Mouse (Mus musculus) midbrain, embryonic 12.5 days (tissue): Measurements from ENCODE around the gene Slamf9. TPM values are rescaled to one million over a fixed set of nuclear protein-coding genes. Genes with fewer than 3 reads are reported as not detected.

Experiments
- ATAC-seq: fragments of 200-750 bp; cut with Nextera tagmentation; 2 replicates; pipeline ENCODE4 v1.8.0; 2017; ENCODE audit warnings: low read depth, moderate TSS enrichment, moderate library complexity; ENCODE audit not compliant: low FRiP score
- H3K27ac ChIP-seq: fragments of 300-500 bp; sonication (generic); replicated peaks from 2 replicates; pipeline ENCODE4 v1.5.1; 2016; ENCODE audit warnings: mild to moderate bottlenecking
- H3K27me3 ChIP-seq: fragments of 300-500 bp; sonication (generic); 2 replicates; pipeline ENCODE4 v1.6.1; 2016; ENCODE audit warnings: mild to moderate bottlenecking
- H3K36me3 ChIP-seq: fragments of 300-500 bp; sonication (generic); 2 replicates; pipeline ENCODE4 v1.6.1; 2016
- H3K4me1 ChIP-seq: fragments of 300-500 bp; sonication (generic); 2 replicates; pipeline ENCODE4 v1.6.1; 2016
- H3K4me2 ChIP-seq: fragments of 300-500 bp; sonication (generic); replicated peaks from 2 replicates; pipeline ENCODE4 v1.6.1; 2016; ENCODE audit warnings: mild to moderate bottlenecking, moderate library complexity
- H3K4me3 ChIP-seq: fragments of 300-500 bp; sonication (generic); 2 replicates; pipeline ENCODE4 v1.5.1; 2016; ENCODE audit warnings: mild to moderate bottlenecking
- H3K9ac ChIP-seq: fragments of 300-500 bp; sonication (generic); replicated peaks from 2 replicates; pipeline ENCODE4 v1.6.1; 2016; ENCODE audit warnings: mild to moderate bottlenecking, moderate library complexity
- H3K9me3 ChIP-seq: fragments of 300-500 bp; sonication (generic); 2 replicates; pipeline ENCODE4 v1.6.1; 2016; ENCODE audit warnings: mild to moderate bottlenecking
- WGBS: fragments of 180-500 bp; shearing (Covaris S2); methylation state at CpG from one replicate; pipeline ENCODE4 v1.1.7; 2016; 5-methylcytosine and 5-hydroxymethylcytosine counted together
- polyA plus RNA-seq: library from polyadenylated mRNA; unstranded; fragments of >200 nt; fragmentation: Nextera tagmentation; extraction: Ambion mirVana; gene quantifications from 2 replicates; pipeline ENCODE4 v1.2.1, GENCODE M21; 2016

Gene Slamf9
- polyA plus RNA-seq, 1 experiment from 2014 or later, result 0.18 TPM

DNA sequence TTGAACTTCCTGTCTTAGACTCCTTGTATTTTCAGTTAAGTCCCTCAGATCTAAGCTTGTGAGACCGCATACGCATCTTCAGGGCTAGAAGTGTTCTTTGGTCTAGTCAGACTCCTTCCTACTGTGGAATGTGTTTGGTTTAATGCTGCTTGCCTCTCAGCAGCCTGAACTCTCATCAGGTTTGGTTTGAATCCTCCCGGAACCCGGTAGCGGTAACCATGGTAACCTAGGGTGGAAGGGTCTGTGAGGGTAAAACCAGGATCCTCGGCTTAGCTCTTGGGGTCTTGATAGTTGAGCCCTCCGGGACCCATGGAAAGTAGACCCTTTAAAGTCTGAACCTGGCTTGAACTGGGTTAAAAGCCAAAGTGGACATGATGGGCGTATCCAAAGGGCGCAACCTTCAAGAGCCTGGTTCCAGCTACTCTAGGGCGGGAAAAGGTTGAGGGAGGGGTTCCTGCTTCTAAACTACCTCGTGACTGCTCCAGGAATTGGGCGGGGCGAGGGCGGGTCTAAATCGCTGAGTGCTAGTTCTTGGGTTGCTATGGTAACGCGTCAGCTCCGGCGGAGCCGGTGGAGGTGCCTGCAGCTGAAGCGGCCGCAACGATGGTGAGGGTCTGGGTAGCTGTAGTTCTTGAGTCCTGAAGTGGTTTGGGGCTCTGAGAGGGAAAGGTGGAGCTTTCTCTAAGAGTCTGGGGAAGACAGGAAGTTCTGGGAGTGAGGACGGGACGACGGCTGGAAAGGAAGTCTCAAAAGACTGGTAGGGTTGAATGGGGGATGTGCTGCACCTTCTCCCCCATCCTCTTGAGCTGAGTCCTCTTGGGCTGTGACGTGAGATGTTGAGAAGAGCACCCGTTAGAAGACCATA lies 45.6 kb downstream of the Slamf9 start, which contains the start of gene Cfap45:
Gene Cfap45, plus strand, starts transcription at position 226 of the 865 bp plus-strand sequence.
- ATAC-seq, result peak; percentile 90
- 0 out of 2 replicates have a peak within 1 kb of the TSS, but pooled peaks have one; percentile 7 for H3K9ac ChIP-seq
- H3K4me2 ChIP-seq, result peak within 1 kb of the TSS; percentile 60
- H3K27me3 ChIP-seq, result peaks cover 15% of the 10 kb centered on the region
- H3K9me3 ChIP-seq, result no peaks in the 10 kb centered on the region
- H3K36me3 ChIP-seq, result no peaks in the 10 kb centered on the region
- H3K27ac ChIP-seq, result no peak within 1 kb of the TSS; the same call in 1 of the 2 replicates
- 3% methylated on average over 28 of the region's 28 CpGs for WGBS
- peaks cover 16% of the 10 kb centered on the region for H3K4me1 ChIP-seq
- peak within 1 kb of the TSS; percentile 37 for H3K4me3 ChIP-seq

DNA sequence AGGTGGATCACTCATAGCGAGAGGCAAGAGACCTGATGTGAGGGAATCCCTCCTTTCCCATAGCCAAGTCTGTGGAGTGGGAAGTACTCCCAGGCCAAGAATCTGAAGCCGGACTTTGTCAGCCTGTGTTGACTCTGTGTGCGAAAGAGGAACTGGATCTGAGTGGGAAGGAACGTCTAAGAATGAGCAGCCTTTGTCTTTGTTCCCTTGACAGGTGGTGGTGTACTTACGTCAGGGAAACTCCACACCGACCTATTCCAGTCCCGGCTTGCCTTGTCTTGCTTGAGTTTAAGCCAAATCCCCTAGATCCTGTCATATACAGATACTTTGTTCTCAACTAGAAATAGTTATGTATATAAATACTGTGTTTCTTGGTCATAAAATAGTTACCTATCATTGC lies 47.4 kb downstream of the Slamf9 start:
- Histone ChIP-seq H3K4me3 (no peak overlapping the region), H3K9ac (no peak overlapping the region), H3K4me2 (no peak overlapping the region), H3K27ac (no peak overlapping the region), H3K36me3 (no peaks in the 10 kb centered on the region), H3K9me3 (no peaks in the 10 kb centered on the region), H3K4me1 (peaks cover 16% of the 10 kb centered on the region), H3K27me3 (peaks cover 30% of the 10 kb centered on the region)
- WGBS, result 74% methylated on average over 7 of the region's 7 CpGs
- ATAC-seq, result no peak

DNA sequence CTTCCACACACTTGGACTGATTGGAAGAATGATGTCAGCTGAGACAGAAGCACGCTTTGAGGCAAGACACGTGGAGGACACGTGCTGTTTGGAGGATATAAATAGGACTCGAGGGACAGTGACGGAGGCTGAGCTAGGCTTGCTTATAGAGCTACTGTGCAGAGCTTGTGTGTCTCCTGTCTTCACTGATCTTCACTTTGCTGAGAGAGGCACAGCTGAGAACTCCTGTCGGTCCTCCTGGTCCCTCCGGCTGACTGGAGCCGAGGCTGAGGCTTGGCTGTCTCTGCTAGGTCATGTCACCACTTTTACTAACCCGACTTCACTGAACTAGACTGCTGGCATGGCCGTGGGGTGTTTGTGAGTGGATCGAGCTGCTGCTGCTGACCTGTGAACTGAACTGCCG lies 48.5 kb downstream of the Slamf9 start:
- Histone ChIP-seq H3K27ac (no peak overlapping the region), H3K4me3 (no peak overlapping the region), H3K9me3 (no peaks in the 10 kb centered on the region), H3K4me1 (peaks cover 16% of the 10 kb centered on the region), H3K27me3 (peaks cover 35% of the 10 kb centered on the region), H3K36me3 (no peaks in the 10 kb centered on the region), H3K4me2 (no peak overlapping the region), H3K9ac (no peak overlapping the region)
- no peak for ATAC-seq
- 78% methylated on average over 12 of the region's 12 CpGs for WGBS

DNA sequence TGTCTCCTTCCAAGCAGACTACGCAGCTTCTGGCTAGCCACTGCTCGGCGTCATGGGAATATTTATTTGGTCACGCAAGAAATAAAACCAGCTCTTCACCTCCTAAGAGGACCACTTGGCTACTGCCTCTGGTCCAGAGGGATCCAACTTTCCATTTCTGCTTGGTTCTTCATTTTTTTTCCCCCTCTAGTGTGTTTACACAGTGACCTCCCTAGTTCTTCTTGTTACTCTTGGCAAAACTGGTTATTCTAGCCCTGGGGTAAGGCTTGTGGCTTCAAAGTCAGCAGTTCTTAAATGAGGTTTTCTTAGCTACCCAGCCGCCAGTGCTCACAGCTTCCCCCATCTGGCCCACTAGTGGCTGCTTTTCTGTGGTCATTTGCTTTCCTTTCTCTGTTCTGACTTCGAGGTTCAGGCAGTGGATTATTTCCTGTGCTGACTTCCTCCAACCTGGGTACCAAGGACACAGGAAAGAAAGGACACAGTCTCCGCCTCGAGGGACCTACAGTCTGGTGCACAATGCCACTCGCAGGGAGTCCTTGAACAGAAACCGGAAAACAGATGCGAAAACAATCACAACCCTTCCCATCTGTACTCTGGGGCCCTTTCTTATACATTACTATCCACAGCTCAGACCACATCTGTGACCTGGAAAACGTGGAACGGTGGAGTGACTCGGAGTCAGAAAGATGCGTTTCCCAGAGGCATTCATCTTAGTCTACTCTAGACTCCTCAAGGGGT lies 50.0 kb downstream of the Slamf9 start:
- no peak overlapping the region; the same call in 1 of the 2 replicates for H3K27ac ChIP-seq

DNA sequence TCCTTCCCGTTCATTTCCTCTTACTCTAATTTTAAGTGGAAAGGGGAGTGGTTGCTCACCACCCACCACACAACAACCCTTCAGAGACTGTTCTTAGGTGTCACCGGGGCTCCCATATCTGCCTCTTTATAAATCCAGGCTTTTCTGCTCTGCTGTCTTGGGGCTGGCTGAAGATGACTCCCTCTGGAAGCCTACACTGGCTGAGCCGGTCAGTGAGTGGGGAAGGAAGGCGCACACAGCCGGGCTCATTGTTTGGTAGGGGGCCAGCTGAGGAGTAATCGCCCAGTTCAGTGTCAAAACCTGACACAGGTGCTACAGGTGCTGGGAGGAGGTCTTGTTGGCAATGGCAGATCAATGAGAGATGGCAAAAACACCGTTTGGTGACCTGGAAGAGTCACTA lies 50.8 kb downstream of the Slamf9 start:
- Histone ChIP-seq H3K9ac (no peak overlapping the region), H3K27ac (no peak overlapping the region), H3K36me3 (no peaks in the 10 kb centered on the region), H3K27me3 (peaks cover 48% of the 10 kb centered on the region), H3K9me3 (no peaks in the 10 kb centered on the region), H3K4me2 (no peak overlapping the region), H3K4me1 (peaks cover 12% of the 10 kb centered on the region), H3K4me3 (no peak overlapping the region)
- no peak for ATAC-seq
- 73% methylated on average over 7 of the region's 7 CpGs for WGBS

More for the DNA sequence above, 50.0 kb downstream of the Slamf9 start:
- H3K9ac ChIP-seq, result no peak overlapping the region
- H3K36me3 ChIP-seq, result no peaks in the 10 kb centered on the region
- no peaks in the 10 kb centered on the region for H3K9me3 ChIP-seq
- H3K4me1 ChIP-seq, result peaks cover 12% of the 10 kb centered on the region
- no peak overlapping the region for H3K4me3 ChIP-seq
- 55% methylated on average over 15 of the region's 15 CpGs for WGBS
- ATAC-seq, result no peak
- no peak overlapping the region; the same call in 1 of the 2 replicates for H3K4me2 ChIP-seq
- peaks cover 40% of the 10 kb centered on the region for H3K27me3 ChIP-seq

DNA sequence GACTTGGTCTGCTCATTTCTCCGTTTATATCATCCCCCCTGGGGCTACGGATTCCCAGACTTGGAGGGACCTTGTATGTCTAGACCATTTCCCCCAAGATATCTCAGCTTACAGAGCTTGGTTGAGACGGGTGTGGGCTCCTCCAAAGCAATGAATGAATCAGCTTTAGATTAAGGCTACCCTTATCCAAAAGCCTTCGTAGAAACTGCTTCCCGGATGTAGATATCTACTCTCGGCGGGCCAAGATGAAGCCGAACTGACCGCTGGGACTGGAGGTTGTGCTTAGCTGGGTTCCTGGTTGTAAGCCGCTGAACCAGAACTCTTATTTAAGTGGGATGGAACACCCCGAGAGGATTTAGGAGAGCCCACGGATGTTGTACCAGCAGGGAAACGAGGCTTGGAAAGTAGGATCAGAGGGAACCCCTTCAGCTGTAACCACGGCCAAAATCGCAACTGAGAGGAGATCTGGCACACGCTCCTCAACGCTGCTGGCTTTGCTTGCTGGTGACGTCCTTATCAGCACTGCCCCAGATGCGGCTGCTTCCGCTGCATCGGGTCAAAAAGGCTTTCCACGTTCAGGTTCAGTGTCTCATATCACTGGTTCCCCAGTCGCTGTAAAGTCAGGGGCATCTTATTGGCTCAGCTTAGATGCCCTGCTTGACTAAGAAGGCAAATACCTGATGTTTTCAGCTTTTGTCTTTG lies 51.4 kb downstream of the Slamf9 start:
- Histone ChIP-seq H3K27me3 (peaks cover 48% of the 10 kb centered on the region), H3K4me1 (peaks cover 12% of the 10 kb centered on the region), H3K9ac (no peak overlapping the region), H3K9me3 (no peaks in the 10 kb centered on the region), H3K4me3 (no peak overlapping the region), H3K4me2 (no peak overlapping the region), H3K27ac (no peak overlapping the region), H3K36me3 (no peaks in the 10 kb centered on the region)
- no peak for ATAC-seq
- WGBS, result 72% methylated on average over 23 of the region's 23 CpGs

DNA sequence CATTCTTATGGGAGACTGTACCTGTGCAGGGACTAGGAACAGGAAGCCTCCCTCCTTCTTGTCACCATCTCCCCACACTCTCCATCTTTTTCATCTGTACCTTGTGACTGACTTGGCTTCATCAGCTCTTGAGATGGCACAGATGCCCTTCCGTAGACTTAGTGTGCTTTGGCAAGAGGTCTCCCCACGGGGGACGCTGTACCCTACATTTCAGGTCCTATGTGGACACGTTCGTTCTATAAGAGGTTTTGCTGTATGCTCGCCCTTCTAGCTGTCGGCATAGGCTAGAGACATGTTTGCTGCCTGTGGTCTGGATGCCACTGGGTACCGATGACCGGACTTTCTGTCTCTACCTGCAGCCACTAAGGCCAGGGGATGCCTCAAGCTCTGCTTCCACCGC lies 52.3 kb downstream of the Slamf9 start:
- Histone ChIP-seq H3K36me3 (no peaks in the 10 kb centered on the region), H3K4me1 (peaks cover 21% of the 10 kb centered on the region), H3K4me2 (no peak overlapping the region), H3K27ac (no peak overlapping the region), H3K9me3 (no peaks in the 10 kb centered on the region), H3K4me3 (no peak overlapping the region), H3K9ac (no peak overlapping the region), H3K27me3 (peaks cover 41% of the 10 kb centered on the region)
- WGBS, result 93% methylated on average over 10 of the region's 10 CpGs
- no peak for ATAC-seq

Other genes with a start within 250 kb of the Slamf9 start
- not detected in 2 replicates for gene Atp1a4, start 216.9 kb upstream of the Slamf9 start, polyA plus RNA-seq
- 103 and 106 TPM in 2 replicates for gene Igsf8, start 213.7 kb upstream of the Slamf9 start, polyA plus RNA-seq
- gene Atp1a2, start 177.3 kb upstream of the Slamf9 start, polyA plus RNA-seq, result 12.8 and 13.2 TPM in 2 replicates
- 1.7 and 2.7 TPM in 2 replicates for gene Kcnj9, start 146.0 kb upstream of the Slamf9 start, polyA plus RNA-seq
- 0.64 and 0.85 TPM in 2 replicates for gene Kcnj10, start 134.1 kb upstream of the Slamf9 start, polyA plus RNA-seq
- gene Pigm, start 98.8 kb upstream of the Slamf9 start, polyA plus RNA-seq, result 10.7 and 11.4 TPM in 2 replicates
- gene Igsf9, start 6.4 kb downstream of the Slamf9 start, polyA plus RNA-seq, result 86.1 and 99.3 TPM in 2 replicates
- 37.0 and 45.9 TPM in 2 replicates for gene Tagln2, start 24.7 kb downstream of the Slamf9 start, polyA plus RNA-seq
- gene Cfap45, start 45.4 kb downstream of the Slamf9 start, polyA plus RNA-seq, result 1.2 TPM in 2 replicates
- 0.15 TPM in 1 of 2 replicates, not detected in the other for gene Vsig8, start 80.6 kb downstream of the Slamf9 start, polyA plus RNA-seq
- not detected in 2 replicates for gene Slamf8, start 115.2 kb downstream of the Slamf9 start, polyA plus RNA-seq
- 0.31 TPM in 1 of 2 replicates, not detected in the other for gene Fcrl6, start 127.2 kb downstream of the Slamf9 start, polyA plus RNA-seq
- gene Dusp23, start 157.6 kb downstream of the Slamf9 start, polyA plus RNA-seq, result 6.8 TPM in 2 replicates
- gene Crp, start 222.7 kb downstream of the Slamf9 start, polyA plus RNA-seq, result not detected in 2 replicates